Mouse (Mus musculus) stomach, postnatal 0 days (tissue): ENCODE results near the gene Plekhb2.

Experiments used
- CTCF ChIP-seq: IDR thresholded peaks from 2 replicates; pipeline ENCODE4 v1.5.1; 2016; ENCODE audit warnings: antibody characterized with exemption, low read depth, mild to moderate bottlenecking, moderate library complexity
- EP300 ChIP-seq: optimal IDR thresholded peaks from 2 replicates; pipeline ENCODE3; 2016; ENCODE audit warnings: antibody characterized with exemption

DNA sequence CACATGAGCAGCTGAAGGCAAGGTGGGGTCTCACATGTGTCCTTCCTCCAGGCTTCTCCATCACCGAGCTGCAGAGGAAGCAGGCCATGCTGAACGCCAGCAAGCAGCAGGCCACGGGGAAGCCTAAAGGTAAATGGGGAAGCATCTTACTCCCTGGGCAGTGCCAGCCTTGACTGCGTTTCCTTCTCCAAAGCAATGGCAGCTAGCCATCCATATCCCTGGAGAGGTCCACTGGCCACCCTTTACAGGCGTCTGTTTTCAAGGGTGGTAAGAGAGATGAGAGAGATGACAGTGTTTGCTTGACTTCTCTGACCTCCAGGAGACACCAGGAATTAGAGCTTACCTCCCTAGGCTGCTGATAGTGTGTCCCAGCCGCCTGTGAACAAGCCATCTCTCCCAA, 38.7 kb upstream of the Plekhb2 start:
- TF ChIP-seq EP300 (no peak), CTCF (no peak)
